Mouse (Mus musculus) kidney, postnatal 14 days (tissue): ENCODE measurements around the gene Gm10974.

Experiments
- DNase-seq: peaks from one replicate; pipeline ENCODE4 v3.0.0; 2022; ENCODE audit warnings: mixed read lengths

Gm10974 gene

DNA sequence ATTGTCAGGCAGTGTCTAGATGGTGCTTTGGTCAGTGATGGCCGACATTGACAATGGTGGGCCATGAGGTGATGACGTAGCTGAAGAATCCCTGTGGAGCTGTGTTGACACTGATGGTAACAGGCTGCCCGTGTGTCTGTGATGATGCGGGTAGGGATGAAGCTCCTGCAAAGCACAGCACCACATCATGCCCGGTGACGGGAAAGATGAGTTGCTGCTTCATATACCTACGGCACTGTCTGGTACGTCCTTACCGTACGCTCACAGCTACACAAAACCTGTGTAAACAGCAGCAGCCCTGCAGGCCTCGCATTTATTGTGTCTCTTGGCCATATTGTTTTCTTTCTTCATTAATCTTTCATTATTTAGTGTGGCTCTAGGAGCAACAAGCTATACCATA lies 1.2 kb upstream of the Gm10974 start:
- no peak for DNase-seq

DNA sequence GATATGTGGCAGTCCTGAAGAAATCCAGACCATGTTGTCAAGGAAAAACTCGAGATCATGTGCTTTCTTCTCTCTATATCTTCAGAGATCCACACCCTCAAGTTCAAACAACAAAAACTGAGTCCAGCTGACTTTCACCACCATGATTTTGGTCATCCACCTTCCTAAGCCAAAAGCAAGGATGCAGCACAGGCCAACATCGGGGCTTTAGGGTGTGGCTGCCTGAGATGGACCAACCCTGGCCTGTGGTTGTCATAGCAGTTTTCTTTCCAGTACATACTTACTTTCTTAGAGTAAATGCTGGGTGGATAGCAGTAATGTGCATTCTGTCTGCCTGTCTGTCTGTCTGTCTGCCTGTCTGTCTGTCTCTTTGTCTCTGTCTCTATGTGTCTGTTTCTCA lies 294 bp upstream of the Gm10974 start:
- no peak for DNase-seq

GRCm38 (mm10) chr7:66369071-66369933 lies 3.6 kb downstream of the Gm10974 start:
- DNase-seq: no peak

- no peak for DNase-seq
Measured at GRCm38 (mm10) chr7:66369934-66370445, 4.3 kb downstream of the Gm10974 start.

GRCm38 (mm10) chr7:66370970-66371369 lies 5.3 kb downstream of the Gm10974 start:
- no peak for DNase-seq

DNA sequence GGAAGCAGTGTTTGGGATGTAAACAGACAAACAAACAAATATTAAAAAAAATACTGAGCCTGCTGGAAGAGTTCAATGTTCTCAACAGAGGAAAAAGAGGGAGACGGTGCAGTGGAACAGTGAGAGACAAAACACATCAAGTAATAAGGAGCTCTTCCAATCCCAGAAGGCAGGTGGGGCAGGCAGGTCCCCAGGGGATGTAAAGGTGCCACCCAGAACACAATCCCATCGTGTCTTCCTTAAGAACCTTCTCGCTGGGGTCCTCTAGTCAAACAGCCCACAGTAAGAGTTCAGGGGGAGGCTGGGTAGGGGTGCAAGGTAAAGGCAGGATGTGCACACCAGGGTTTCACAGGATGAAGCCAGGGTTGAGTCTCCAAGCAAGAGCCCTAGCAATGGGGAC lies 7.7 kb downstream of the Gm10974 start:
- DNase-seq: no peak

DNA sequence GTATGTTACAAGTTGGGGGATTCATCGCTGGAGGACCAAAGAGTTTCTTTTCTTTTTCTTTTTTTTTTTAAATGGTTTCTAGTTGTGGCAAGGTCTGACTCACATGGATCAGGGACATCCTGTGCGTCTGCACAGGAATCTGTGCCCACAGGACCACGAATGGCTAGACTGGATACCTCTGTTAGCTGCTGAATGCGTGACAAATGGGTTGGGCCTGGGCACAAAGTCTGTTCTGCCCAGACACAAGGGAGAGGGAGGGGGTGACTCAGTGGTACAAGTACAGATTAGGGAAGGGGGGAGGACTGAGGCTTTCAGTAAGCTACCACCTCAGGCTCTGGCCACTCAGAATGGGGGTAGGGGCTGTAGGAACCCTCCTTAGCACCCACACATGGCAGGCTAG lies 10.0 kb downstream of the Gm10974 start:
- no peak for DNase-seq

DNA sequence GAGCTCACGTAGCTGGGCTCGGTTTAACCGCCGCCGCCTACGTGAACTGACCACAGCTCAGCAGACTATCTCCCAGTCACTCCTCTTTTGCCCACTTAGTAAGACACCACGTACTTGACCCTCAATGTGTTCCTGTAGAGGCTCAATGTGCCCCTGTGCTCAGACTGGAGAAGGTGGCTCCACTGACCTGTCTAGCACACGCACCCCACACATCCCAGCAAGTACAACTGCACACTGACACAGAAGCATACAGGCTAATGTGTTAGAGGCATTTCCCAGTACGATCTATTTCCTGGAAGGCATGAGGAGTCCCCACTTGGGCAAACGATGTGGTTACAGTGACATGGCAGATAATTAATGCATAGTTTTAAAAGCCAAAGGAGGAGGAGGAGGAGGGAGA lies 10.9 kb downstream of the Gm10974 start:
- DNase-seq: no peak

DNA sequence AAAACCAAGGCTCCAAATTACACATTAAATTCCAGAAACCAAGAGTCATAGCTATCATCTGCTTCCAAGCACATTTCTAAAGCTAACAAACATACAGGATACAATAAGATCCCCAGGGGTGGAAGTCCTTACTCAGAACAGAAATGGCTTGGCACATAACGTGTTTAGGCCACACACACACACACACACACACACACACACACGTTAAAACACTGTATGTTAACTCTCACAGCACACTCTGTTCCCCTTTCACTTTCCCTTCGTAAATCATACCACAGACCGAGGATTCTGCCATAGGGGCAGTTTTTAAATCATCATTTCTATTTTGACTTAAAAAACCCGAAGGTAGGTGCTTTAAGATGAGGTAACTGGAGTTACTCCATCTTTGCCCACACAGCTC lies 18.5 kb downstream of the Gm10974 start:
- peak; percentile 24 for DNase-seq

DNA sequence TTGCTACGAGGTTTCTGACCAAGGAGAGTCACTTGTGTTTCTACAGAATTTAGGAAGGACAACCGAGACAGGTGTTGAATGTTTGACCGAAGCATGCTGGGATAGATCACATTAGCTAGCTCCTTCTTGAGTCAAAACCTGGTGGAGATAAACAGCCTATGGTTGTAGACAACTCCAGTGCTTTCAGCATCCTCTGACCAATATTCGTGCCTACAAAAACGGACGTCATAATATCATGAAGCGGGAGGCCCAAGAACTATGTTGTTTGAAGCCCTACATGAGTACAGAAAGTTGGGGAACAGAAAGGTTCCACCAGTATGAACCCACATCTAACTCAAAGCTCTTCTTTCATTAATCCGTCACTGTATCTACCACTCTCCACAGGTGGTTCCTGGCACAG lies 19.2 kb downstream of the Gm10974 start:
- DNase-seq: no peak

GRCm38 (mm10) chr7:66385826-66386225 lies 20.1 kb downstream of the Gm10974 start:
- no peak for DNase-seq

GRCm38 (mm10) chr7:66386411-66386810 lies 20.7 kb downstream of the Gm10974 start:
- no peak for DNase-seq

GRCm38 (mm10) chr7:66387419-66387812 lies 21.7 kb downstream of the Gm10974 start:
- DNase-seq: peak; percentile 41

- DNase-seq: peak; percentile 78
Measured at GRCm38 (mm10) chr7:66387813-66388521, 22.3 kb downstream of the Gm10974 start, which contains the start of gene Lrrk1. Gene Lrrk1, minus strand, starts transcription at chr7:66388350.

DNA sequence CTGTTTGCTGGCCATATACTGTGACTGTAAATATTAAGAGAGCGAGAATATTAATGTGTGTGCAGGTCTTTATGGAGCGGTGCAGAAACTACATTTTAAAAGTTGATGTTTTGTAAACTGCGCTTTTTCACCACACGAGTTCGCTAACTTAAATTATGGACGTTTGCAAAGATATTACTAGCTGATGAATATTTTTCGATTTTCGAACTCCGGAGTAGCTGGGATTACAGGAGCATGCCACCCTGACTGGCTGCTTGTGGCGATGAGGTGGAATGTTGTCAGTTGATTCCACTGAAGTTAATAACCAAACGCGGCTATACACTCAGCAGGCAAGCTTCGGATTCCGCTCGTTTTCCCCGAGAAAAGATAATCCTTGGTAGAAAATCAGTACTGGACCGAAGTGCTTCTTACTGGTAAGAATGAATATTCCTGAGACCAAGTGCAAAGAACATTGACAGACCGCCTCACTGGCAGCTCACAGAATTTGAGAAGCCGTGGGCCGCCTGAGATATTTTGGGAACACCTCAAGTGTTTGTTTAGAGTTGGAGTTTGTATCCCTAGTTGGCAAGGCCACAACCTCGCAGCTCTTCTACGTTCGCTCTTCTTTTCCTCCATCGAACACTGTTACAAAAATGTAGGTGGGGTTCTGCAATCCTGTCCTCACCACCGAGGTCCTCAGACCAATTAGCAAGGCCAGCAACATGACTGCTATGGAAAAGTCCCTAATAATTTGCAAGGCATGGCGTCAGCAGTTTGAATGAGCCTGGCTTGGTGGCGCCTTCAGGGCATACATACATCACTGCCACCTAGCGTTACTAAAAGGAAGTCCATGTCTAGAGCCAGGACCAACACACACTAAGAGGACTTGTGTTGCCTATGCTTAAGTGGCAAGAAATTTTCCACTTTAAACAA lies 23.2 kb downstream of the Gm10974 start:
- DNase-seq: peak; percentile 90

DNA sequence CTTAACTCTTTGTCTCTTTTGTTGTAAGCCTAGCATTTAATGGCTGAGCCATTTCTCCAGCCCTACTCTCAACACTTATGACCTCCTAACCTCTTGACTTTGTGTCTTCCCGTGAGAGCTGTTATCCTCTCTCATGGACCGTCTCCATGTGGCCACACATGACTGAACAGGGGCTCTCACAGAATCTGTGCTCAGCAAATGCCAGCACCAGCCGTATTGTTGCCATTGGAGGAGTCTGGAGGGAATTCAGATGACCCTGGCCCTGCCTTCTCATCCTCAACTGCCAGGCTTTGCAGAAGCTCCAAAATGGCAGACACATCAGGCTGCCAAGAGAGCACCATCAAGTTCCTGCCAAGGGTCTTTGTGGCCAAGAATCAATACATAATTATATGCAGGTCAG lies 31.6 kb downstream of the Gm10974 start:
- no peak for DNase-seq

GRCm38 (mm10) chr7:66401605-66402004 lies 35.9 kb downstream of the Gm10974 start:
- DNase-seq: no peak

- no peak for DNase-seq
Measured at GRCm38 (mm10) chr7:66402876-66403275, 37.2 kb downstream of the Gm10974 start.

GRCm38 (mm10) chr7:66404141-66404540 lies 38.4 kb downstream of the Gm10974 start:
- peak; percentile 49 for DNase-seq

DNA sequence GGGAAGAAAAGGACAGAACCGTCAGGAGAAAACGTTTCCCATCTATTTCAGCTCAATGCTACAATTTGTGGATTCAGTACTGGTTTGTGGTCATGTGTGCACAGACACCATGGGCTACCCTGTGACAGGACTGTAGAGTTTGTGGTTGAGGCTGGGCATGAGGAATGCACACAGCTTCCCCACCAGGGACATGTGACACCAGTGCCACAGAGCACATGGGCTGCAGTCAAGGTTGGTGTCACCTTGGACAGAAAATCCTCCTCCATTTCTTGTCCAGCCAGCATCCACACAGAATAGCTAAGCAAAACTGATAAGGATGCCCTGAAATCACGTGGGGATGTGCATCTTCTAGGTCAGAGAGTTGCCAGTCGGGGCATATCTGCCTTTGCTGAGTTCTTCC lies 39.1 kb downstream of the Gm10974 start:
- no peak for DNase-seq

DNA sequence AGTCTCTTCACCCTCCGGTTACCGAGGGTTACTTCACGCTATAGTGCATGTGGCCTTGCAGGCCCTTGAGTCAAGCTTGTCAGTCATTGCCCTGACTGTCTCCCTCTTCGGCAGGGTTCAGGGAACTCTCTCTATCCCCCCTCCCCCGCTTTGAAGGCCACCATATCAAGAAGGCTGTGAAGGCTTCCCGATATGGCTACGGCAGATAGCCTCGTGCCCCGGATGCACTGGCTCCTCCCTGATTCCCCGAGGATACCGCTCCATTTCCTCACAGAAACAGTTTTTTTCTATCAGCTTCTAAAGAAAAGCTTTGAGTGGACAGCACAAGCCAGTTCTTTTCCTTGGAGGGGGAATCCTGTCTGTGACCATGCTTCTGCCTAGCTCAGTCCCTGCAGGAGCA lies 39.8 kb downstream of the Gm10974 start:
- peak; percentile 54 for DNase-seq

GRCm38 (mm10) chr7:66405951-66406721 lies 40.4 kb downstream of the Gm10974 start:
- DNase-seq: peak; percentile 43
